Mouse (Mus musculus): ENCODE measurements around the gene Irx5. TPM values are rescaled to one million over a fixed set of nuclear protein-coding genes. Genes with fewer than 3 reads are reported as not detected.

Gene Irx5
- total RNA-seq (2021): 1 to 10 TPM in 1 of 2 experiments, under 1 TPM in 1; 0.12 to 5.3 TPM
- long read RNA-seq, experiment 1: 0 reads
- long read RNA-seq, experiment 2: 0 reads

GRCm38 (mm10) chr8:92357398-92357981, at the start of gene Irx5:
Gene Irx5 (plus strand): TSS chr8:92357625.
- DNase-seq (ENCODE audit: low spot score): peak; percentile 35

- DNase-seq (ENCODE audit: low spot score): no peak
Measured at GRCm38 (mm10) chr8:92312178-92312577, 45.2 kb upstream of the Irx5 start.

GRCm38 (mm10) chr8:92313707-92314106, 43.7 kb upstream of the Irx5 start:
- no peak for DNase-seq (ENCODE audit: low spot score)

- DNase-seq (ENCODE audit: low spot score): no peak
Measured at GRCm38 (mm10) chr8:92323751-92324150, 33.7 kb upstream of the Irx5 start.

- no peak for DNase-seq (ENCODE audit: low spot score)
Measured at GRCm38 (mm10) chr8:92327176-92327575, 30.2 kb upstream of the Irx5 start.

- DNase-seq (ENCODE audit: low spot score): no peak
Measured at GRCm38 (mm10) chr8:92329273-92329672, 28.2 kb upstream of the Irx5 start.

- DNase-seq (ENCODE audit: low spot score): peak; percentile 7
Measured at GRCm38 (mm10) chr8:92331811-92332210, 25.6 kb upstream of the Irx5 start.

- DNase-seq (ENCODE audit: low spot score): no peak
Measured at GRCm38 (mm10) chr8:92333406-92333805, 24.0 kb upstream of the Irx5 start.

- DNase-seq (ENCODE audit: low spot score): no peak
Measured at GRCm38 (mm10) chr8:92335079-92335478, 22.3 kb upstream of the Irx5 start.

- no peak for DNase-seq (ENCODE audit: low spot score)
Measured at GRCm38 (mm10) chr8:92336041-92336440, 21.4 kb upstream of the Irx5 start.

GRCm38 (mm10) chr8:92343544-92343943, 13.9 kb upstream of the Irx5 start:
- DNase-seq (ENCODE audit: low spot score): no peak

- peak; percentile 10 for DNase-seq (ENCODE audit: low spot score)
Measured at GRCm38 (mm10) chr8:92349898-92350486, 7.4 kb upstream of the Irx5 start.

GRCm38 (mm10) chr8:92353405-92353804, 4.0 kb upstream of the Irx5 start:
- no peak for DNase-seq (ENCODE audit: low spot score)

GRCm38 (mm10) chr8:92354536-92355482, 2.6 kb upstream of the Irx5 start:
- no peak for DNase-seq (ENCODE audit: low spot score)

- DNase-seq (ENCODE audit: low spot score): peak; percentile 98
Measured at GRCm38 (mm10) chr8:92355701-92356612, 1.5 kb upstream of the Irx5 start.

- DNase-seq (ENCODE audit: low spot score): no peak
Measured at GRCm38 (mm10) chr8:92356613-92357375, 631 bp upstream of the Irx5 start.

GRCm38 (mm10) chr8:92358141-92358999, 945 bp downstream of the Irx5 start:
- no peak for DNase-seq (ENCODE audit: low spot score)

- no peak for DNase-seq (ENCODE audit: low spot score)
Measured at GRCm38 (mm10) chr8:92359000-92359832, 1.8 kb downstream of the Irx5 start.

- DNase-seq (ENCODE audit: low spot score): no peak
Measured at GRCm38 (mm10) chr8:92359833-92360082, 2.3 kb downstream of the Irx5 start.

All from gastrocnemius, adult 18-20 months (tissue).